Mouse (Mus musculus) ES-E14 (cell line): ENCODE measurements around the gene Kpnb1. TPM values are rescaled to one million over a fixed set of nuclear protein-coding genes. Genes with fewer than 3 reads are reported as not detected.

Experiments used
- DNase-seq: peaks from one replicate; pipeline ENCODE4 v3.0.0-alpha.2; 2013; ENCODE audit warnings: low read depth, low spot score
- H3K27ac ChIP-seq: 2 replicates; pipeline ENCODE4 v1.5.1; 2012; ENCODE audit warnings: low read depth, mild to moderate bottlenecking, low read length, moderate library complexity, mixed read lengths; ENCODE audit not compliant: poor library complexity, insufficient read depth, severe bottlenecking
- H3K36me3 ChIP-seq: 2 replicates; pipeline ENCODE4 v1.6.1; 2012; ENCODE audit warnings: mild to moderate bottlenecking, low read length, moderate library complexity, mixed read lengths; ENCODE audit not compliant: control insufficient read depth, poor library complexity, insufficient read depth, severe bottlenecking
- H3K4me1 ChIP-seq, 2 experiments: fragments of 150-350 bp in 1 of 2; sonication (generic) in 1 of 2; 2 replicates each; pipeline ENCODE4 v1.6.1; 2012; ENCODE audit warnings: low read length in 2 of 2, mild to moderate bottlenecking in 1 of 2, mixed read lengths in 1 of 2; ENCODE audit not compliant: control insufficient read depth in 2 of 2, insufficient read depth in 2 of 2, poor library complexity in 1 of 2
- H3K4me3 ChIP-seq, 2 experiments: fragments of 150-350 bp in 1 of 2; sonication (generic) in 1 of 2; 2 replicates each; pipeline ENCODE4 v1.5.1; 2012; ENCODE audit warnings: low read length in 2 of 2, low read depth in 1 of 2, mild to moderate bottlenecking in 1 of 2, mixed read lengths in 1 of 2; ENCODE audit not compliant: insufficient read depth in 1 of 2, poor library complexity in 1 of 2, severe bottlenecking in 1 of 2
- H3K9ac ChIP-seq: 2 replicates; pipeline ENCODE4 v1.6.1; 2012; ENCODE audit warnings: low read depth, mild to moderate bottlenecking, low read length, mixed read lengths; ENCODE audit not compliant: poor library complexity, insufficient read depth, severe bottlenecking
- H3K9me3 ChIP-seq: fragments of 150-350 bp; sonication (generic); 2 replicates; pipeline ENCODE4 v1.6.1; 2012; ENCODE audit warnings: low read depth, mild to moderate bottlenecking, low read length; ENCODE audit not compliant: control insufficient read depth, insufficient read depth
- CHD2 ChIP-seq: IDR thresholded peaks from 2 replicates; pipeline ENCODE4 v1.6.1; 2014; ENCODE audit warnings: mild to moderate bottlenecking, low read depth, low read length, inconsistent platforms
- HCFC1 ChIP-seq: IDR thresholded peaks from 2 replicates; pipeline ENCODE4 v1.6.1; 2012; ENCODE audit warnings: low read length, inconsistent platforms, borderline replicate concordance; ENCODE audit not compliant: insufficient read depth
- MAFK ChIP-seq: IDR thresholded peaks from 2 replicates; pipeline ENCODE4 v1.6.1; 2014; ENCODE audit warnings: mild to moderate bottlenecking, low read depth, low read length, inconsistent platforms; ENCODE audit not compliant: insufficient read depth
- ZC3H11A ChIP-seq: IDR thresholded peaks from 2 replicates; pipeline ENCODE4 v1.6.1; 2012; ENCODE audit warnings: low read depth, mild to moderate bottlenecking, inconsistent platforms, low read length, borderline replicate concordance
- ZNF384 ChIP-seq: IDR thresholded peaks from 2 replicates; pipeline ENCODE4 v1.6.1; 2012; ENCODE audit warnings: low read depth, low read length, inconsistent platforms
- in situ Hi-C, 2 experiments: fragments of 600-800 bp; cut with MboI; formaldehyde crosslinking; loops; one replicate each; pipeline ENCODE4 v1.15.1; 2025; ENCODE audit warnings: low sequenced_read_pairs in 2 of 2, inconsistent platforms in 1 of 2; ENCODE audit not compliant: unreplicated experiment in 2 of 2
- total RNA-seq: library from RNA; depleted of rRNA; stranded (reverse); fragments of 300-350 nt; gene quantifications from 2 replicates; pipeline ENCODE4 v1.2.3, GENCODE M21; 2012

Gene Kpnb1
- total RNA-seq, 1 experiment = 369 TPM

- Histone ChIP-seq H3K27ac (no peak overlapping the region), H3K9ac (no peak overlapping the region), H3K4me1 (peaks cover 0 to 2% of the 10 kb centered on the region in 2 experiments; a peak in 1 of 4 replicates), H3K9me3 (no peaks in the 10 kb centered on the region), H3K4me3 (no peak overlapping the region), H3K36me3 (peaks cover 73% of the 10 kb centered on the region)
- in situ Hi-C loops = no loop called here
- no peak for DNase-seq
- TF ChIP-seq MAFK (no peak), ZNF384 (no peak), ZC3H11A (no peak), HCFC1 (no peak), CHD2 (no peak)
Observed at GRCm38 (mm10) chr11:97175499-97175898, 12.2 kb downstream of the Kpnb1 start.

- Histone ChIP-seq H3K4me1 (peaks cover 0 to 2% of the 10 kb centered on the region in 2 experiments; a peak in 1 of 4 replicates), H3K27ac (no peak overlapping the region), H3K9ac (no peak overlapping the region), H3K36me3 (peaks cover 54% of the 10 kb centered on the region), H3K9me3 (no peaks in the 10 kb centered on the region), H3K4me3 (no peak overlapping the region)
- no peak for DNase-seq
- in situ Hi-C loops = loop anchor here (5.0 to 25.0 kb wide), 4 partner anchors 1077 to 1873 kb away; partner anchors contain the start of gene Top2a (in 1 of the 2)
- TF ChIP-seq HCFC1 = no peak
- no peak for TF ChIP-seq MAFK
- TF ChIP-seq ZC3H11A = no peak
- TF ChIP-seq ZNF384 = no peak
Observed at GRCm38 (mm10) chr11:97160341-97160740, 27.3 kb downstream of the Kpnb1 start.

- H3K27ac ChIP-seq = no peak overlapping the region
- H3K9me3 ChIP-seq = no peaks in the 10 kb centered on the region
- H3K4me3 ChIP-seq = no peak overlapping the region
- DNase-seq = no peak
- H3K4me1 ChIP-seq = peaks cover under 1 to 8% of the 10 kb centered on the region in 2 experiments; a peak in 3 of 4 replicates
- H3K9ac ChIP-seq = no peak overlapping the region
- in situ Hi-C loops = loop anchor here (25.0 kb wide), 3 partner anchors 1080 to 1870 kb away; partner anchors contain the start of gene Top2a (in 1 of the 2)
- TF ChIP-seq CHD2 (no peak), HCFC1 (no peak), MAFK (no peak), ZNF384 (no peak), ZC3H11A (no peak)
- peaks cover 28% of the 10 kb centered on the region for H3K36me3 ChIP-seq
Observed at GRCm38 (mm10) chr11:97156999-97157398, 30.7 kb downstream of the Kpnb1 start.

GRCm38 (mm10) chr11:97152662-97153287 lies 34.9 kb downstream of the Kpnb1 start:
- in situ Hi-C loops = loop anchor here (25.0 kb wide), 3 partner anchors 1085 to 1865 kb away; partner anchors contain the start of gene Top2a (in 1 of the 2)
- H3K4me3 ChIP-seq = no peak overlapping the region
- H3K9ac ChIP-seq = no peak overlapping the region
- no peak for DNase-seq
- H3K27ac ChIP-seq = no peak overlapping the region
- peaks cover 4 to 21% of the 10 kb centered on the region in 2 experiments; a peak in 3 of 4 replicates for H3K4me1 ChIP-seq
- no peaks in the 10 kb centered on the region for H3K9me3 ChIP-seq
- H3K36me3 ChIP-seq = no peaks in the 10 kb centered on the region; the same call in 1 of the 2 replicates
- no peak for TF ChIP-seq CHD2
- no peak for TF ChIP-seq HCFC1
- no peak for TF ChIP-seq ZNF384
- no peak for TF ChIP-seq ZC3H11A
- no peak for TF ChIP-seq MAFK

- Histone ChIP-seq H3K9ac (no peak overlapping the region), H3K4me1 (peaks cover 4 to 21% of the 10 kb centered on the region in 2 experiments; a peak in 3 of 4 replicates), H3K4me3 (peak overlapping the region; percentile 77 to 92; a peak in 3 of 4 replicates), H3K9me3 (no peaks in the 10 kb centered on the region), H3K36me3 (no peaks in the 10 kb centered on the region), H3K27ac (no peak overlapping the region)
- no peak for TF ChIP-seq MAFK
- no peak for TF ChIP-seq ZNF384
- DNase-seq = peak; percentile 48
- in situ Hi-C loops = loop anchor here (25.0 kb wide), 3 partner anchors 1085 to 1865 kb away; partner anchors contain the start of gene Top2a (in 1 of the 2)
Observed at GRCm38 (mm10) chr11:97152023-97152426, 35.7 kb downstream of the Kpnb1 start.
